Mouse (Mus musculus) CD4-positive helper T cell, adult 2 months (primary cell): ENCODE data around the gene Cnot11.
A peak's percentile ranks its signal among the peaks of the same experiment; 100 is the strongest.

ENCODE experiments used
- DNase-seq: peaks from one replicate; pipeline ENCODE4 v3.0.0-alpha.2; 2012; ENCODE audit warnings: low read depth, missing footprints, low spot score

Cnot11 gene

DNA sequence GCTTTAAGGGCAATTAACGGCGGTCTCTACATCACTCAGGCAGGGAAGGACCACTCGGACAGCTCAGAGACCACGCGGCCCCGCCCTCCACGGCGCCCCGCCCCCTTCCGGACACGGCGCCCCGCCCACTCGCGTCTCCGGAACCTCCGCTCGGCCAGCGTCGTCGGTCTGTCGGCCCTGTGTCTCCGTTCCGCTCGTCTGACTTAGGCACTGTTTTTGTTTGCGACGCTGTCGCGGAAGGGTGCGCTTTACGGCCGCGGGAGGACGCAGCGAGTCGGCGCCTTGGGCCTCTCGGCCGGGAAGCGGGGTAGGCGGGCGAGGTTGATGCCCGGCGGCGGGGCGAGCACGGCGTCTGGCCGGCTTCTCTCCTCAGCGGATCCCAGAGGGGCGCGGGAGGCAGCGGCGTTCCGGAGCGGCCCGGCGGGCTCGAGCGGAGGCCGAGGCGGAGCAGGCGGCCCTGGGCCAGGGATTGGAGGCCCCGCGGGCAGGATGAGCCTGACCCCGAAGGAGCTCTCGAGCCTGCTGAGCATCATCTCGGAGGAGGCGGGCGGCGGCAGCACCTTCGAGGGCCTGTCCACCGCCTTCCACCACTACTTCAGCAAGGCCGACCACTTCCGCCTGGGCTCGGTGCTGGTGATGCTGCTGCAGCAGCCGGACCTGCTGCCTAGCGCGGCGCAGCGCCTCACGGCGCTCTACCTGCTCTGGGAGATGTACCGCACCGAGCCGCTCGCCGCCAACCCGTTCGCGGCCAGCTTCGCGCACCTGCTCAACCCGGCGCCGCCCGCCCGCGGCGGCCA lies 921 bp downstream of the Cnot11 start:
- DNase-seq, result peak; percentile 98

DNA sequence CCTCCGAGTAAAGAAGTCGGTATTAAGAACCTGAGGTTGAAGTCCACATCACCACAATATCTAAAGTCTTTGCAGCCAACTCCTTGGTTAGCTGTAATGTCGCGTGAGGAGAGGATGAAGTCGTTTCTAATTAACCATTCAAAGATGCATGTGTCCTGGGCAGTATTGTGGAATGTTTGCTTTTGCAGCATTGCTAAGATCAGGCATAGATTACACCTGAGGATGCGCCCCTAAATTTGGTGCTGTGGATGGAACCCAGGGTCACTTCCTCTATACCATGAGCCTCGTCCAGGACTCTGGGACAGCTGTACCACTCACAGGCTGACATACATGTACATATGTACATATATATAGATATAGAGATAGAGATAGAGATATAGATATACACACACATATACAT lies 1.9 kb downstream of the Cnot11 start:
- no peak for DNase-seq

DNA sequence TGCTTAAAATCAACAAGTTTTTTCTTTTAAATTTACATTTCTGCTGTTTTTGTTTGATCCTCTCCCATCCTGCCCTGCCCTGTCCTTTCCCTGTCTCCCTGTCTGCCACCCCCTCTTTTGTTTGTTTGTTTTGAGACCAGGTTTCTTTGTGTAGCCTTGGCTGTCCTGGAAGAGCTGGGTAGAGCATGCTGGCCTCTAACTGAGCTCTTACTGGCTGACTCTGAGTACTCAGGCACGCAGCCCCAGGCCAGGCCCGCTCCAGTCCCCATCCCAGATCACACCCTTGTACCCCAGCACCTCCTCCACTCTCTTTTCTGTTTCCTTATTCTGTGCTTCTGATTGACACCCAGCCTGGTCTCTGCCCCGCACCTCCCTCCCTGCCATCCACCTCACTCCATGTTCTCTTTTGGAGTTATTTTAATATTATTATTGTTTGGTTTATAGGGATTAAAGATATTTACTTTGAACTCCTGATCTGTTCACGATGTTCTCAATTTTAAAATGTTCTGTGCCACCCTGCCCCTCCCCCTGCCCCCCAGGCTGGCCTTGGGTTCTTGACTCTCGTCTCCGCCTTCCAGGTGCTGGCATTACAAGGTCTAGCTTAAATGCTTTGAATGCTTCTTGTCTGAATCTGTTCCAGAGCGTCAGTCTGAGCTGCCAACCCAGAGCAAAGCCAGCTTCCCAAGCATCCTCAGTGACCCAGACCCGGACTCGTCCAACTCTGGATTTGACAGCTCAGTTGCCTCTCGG lies 3.0 kb downstream of the Cnot11 start:
- no peak for DNase-seq

DNA sequence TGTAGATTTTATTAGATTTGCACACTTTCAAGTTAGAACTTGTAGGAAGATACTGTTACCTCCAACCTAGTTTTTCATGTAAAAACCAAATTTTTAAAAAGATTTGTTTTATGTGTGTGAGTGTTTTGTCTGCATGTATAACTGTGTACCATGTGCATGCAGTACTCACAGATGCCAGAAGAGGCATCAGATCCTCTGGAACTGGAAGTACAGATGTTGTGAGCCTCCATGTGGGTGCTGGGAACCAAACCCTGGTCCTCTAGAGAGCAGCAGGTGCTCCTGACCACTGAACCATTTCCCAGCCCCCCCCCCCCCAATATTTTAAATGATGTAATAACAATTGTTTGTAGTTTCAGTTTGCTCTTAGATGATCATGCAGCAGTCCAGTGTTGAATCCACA lies 5.8 kb downstream of the Cnot11 start:
- no peak for DNase-seq

DNA sequence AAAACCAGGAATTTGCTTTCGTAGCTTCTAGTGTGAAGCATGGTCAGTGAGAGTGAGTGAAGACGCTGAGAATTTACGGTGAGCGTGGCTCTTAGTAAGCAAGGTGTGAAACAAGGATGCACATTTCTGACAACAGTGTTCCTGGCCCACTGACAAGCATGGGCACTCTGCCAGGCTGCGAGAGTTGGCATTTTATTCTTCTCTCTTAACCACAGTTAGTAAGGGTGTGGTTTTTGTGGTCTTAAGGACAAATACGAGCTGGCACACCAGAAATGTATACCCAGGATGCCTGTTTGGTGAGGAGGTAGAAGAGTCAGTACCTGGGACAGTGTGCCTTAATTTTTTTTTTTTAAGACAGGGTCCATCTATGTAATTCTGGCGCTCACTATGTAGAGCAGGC lies 10.8 kb downstream of the Cnot11 start:
- peak; percentile 28 for DNase-seq

DNA sequence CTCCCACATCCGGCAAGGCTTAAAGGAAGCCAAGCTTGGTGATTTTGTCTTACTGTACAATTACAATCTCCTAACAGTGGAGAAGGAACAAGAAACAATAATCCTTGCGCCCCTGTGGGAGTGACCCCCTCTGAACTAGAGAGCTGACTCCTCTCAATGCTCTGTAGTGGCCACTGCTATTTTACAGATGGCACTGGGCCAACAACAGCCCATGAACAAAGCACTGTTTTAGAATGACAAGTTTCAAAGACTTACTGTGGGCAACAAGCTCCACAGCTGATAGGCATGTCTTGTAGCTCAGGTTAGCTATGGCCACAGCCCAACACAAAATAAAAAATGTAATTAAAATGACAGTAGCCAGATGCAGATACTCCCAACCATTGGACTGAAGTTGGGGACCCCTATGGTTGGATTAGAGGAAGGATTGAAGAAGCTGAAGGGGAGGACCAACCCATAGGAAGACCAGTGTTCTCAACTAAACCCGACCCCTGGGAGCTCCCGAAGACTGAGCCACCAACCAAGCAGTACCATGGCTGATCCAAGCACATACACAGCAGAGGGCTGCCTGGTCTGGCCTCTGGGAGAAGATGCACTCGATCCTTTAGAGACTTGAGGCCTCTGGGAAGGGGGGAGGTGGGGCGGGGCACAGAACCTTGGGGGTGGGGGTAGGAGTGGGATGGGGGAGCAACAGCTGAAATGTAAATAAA lies 11.5 kb downstream of the Cnot11 start:
- no peak for DNase-seq

DNA sequence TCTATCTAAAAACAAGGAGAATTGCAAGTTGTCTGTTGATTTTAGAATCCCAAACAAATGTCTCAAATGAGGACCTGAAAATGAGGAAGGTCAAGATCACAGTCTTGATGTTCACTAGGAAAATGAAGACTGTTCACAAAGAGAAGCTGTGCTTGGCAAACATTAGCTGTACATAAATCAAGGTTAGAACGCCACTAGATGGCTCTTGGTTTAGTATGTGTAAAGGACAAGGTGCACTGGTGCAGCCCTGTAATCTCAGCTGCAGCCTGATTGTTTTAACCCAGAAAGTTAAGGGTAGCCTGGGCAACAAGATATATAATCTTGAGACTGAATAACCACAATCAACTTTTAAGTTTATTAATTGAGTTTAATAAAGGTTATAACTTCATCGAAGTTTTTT lies 12.4 kb downstream of the Cnot11 start:
- DNase-seq, result no peak

DNA sequence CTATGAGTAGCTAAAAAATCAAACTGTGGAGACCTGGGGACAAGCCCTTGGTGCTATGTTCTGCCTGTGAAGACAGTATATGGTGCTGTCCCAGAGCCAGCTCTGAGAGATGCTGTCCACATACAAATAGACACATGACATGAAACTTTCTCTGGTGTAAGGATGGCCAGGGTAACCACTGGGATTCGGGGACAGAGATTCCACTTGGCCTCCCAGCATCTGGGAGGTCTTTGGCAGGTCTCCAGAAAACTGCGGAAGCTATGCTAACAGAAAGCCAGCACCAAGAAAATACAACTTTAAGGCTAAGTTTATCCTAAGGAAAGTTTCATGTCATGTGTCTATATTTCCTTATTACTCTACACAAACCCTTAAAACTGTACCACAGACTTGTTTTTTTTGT lies 15.0 kb downstream of the Cnot11 start:
- no peak for DNase-seq

DNA sequence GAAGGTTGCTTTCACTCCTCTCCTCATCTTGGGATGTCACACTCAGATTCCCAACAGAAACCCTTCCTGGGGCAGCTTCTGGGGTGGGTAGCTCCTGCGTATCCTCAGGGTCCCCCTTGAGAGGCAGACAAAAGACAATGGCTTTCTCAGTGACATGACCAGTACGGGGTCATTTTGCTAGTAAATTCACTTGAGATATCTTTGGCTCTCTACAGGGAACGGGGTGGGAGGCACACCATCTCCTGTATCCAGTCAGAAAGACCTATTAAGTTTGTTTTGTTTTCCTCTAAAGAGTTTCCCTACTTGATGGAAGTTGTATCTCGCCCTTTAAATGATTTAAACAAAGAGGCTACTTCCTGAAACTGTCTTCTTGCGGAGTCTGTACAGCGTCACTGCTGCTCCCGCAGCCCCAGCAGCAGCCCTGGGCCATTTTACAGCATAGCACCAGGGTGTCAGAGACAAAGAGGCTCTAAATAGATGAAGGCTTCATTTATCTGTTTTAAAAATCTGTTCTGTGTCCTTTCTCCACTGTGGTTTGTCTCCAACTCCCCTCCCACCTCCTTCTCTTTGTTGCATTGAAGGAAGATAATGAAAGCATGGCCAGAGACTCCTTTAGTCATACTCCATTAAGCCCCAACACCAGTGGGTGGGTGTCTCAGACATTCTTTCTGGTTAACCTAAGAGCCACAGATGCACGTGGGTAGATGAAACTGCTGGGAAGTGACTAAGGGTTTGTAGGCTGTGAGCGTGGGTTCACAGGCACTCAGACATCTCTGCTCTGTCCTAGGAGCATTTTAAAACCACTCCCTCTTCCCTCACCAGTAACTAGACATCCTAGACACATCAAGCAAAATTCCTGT lies 21.0 kb downstream of the Cnot11 start:
- peak; percentile 69 for DNase-seq

DNA sequence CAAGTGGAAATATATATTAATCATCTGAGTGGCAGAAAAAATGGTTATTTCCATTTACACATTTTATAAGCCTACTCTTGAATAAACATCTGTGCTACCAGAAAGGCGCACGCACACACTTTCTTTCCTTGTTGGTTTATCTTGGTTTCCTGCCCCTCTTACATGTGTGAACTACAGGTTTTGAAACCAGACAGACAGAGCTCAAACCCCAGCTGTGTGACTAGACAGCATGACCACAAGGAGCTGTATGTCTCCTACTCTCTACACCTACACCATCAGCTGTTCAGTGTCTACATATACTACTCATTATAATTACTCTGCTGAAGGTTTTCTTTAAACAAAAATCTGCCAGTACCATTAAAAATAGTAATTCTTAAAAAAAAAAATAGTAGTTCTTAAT lies 24.2 kb downstream of the Cnot11 start:
- peak; percentile 73 for DNase-seq

DNA sequence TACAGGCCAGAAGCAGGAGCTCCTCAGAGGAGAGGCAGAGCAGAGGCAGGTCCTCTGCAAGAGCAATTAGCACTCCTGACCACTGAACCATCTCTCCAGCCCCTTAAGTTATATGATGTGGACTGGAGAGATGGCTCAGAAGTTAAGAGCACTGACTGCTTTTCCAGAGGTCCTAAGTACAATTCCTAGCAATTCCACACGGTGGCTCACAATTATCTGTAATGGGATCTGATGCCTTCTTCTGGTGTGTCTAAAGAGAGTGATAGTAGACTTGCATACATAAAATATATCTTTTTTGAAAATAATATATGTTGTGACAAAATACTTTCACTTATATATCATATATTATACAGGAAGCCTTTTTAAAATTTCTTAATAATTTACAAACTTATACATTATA lies 27.1 kb downstream of the Cnot11 start:
- DNase-seq, result no peak

DNA sequence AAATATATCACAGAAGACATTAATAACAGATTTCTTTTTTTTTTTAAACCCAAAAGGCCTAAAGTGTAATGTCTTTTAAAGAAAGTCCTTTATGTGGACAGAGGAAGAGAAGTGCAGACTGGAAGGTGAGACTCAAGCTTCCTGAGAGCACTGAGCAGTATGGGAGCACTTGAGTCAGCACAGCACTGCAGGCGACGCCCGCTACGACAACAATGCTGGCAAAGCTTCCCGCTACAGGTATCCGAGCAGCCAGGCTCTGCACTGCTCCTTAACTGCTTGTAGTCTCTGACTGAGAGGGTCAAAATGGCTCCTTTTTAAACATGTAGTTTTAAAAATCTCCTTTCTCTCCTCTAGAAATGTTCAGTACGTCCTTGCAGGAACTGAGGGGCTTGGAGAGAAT lies 28.4 kb downstream of the Cnot11 start:
- DNase-seq, result no peak

DNA sequence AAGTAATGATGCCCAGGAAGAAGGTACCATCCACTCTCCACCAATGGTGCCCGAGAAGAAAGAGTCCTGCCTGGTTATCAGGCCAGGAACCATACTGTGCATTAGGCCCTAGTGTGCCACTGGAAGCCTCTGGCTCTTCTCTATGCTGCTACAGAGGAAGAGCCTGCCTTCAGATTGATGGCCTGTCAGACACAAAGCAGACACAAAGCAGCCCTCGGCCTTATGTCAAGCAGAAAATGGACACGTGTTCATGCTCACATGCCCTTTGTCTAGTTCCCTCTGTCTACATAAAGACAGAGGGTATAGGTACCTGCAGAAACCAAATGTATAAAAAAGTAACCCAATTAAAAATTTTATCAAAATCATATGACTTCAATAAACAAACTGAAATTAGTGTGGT lies 29.8 kb downstream of the Cnot11 start:
- no peak for DNase-seq

DNA sequence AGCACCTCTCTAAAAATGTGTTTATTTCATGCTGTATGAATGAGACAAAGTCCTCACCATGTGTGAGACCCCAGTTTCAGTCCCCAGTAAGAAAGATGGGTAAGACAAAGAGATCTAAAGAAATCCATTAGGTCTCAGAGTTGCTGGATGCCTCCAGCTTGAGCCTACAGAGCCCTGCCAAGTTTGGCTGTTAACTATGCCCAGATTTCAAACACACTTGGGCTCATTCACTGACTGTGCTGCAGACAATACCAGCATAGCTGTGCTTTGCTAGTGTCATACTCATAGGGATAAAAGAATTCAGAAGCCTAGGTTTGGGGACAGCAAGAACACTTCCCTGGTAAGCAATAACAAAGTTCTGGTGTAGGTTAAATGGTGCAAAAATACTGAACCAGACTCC lies 33.3 kb downstream of the Cnot11 start:
- no peak for DNase-seq

DNA sequence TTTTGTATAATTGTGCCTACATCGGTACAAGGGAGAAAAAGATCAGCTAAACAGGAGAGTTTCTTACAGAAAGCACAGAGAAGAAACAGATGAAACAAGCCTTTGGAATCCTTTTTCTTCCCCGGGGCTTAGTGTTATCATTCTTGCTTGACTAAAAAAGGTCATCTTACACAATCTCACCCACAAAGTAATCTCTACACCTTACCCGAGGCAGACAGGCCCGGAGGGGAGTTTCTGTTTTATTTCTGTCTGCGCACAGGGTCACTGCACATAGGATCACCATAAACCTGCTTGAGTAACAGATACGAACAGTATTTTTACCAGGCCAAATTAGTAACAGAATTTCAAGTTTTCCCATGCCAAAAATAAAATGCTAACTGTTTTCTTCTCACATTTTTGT lies 36.9 kb downstream of the Cnot11 start:
- DNase-seq, result peak; percentile 16

DNA sequence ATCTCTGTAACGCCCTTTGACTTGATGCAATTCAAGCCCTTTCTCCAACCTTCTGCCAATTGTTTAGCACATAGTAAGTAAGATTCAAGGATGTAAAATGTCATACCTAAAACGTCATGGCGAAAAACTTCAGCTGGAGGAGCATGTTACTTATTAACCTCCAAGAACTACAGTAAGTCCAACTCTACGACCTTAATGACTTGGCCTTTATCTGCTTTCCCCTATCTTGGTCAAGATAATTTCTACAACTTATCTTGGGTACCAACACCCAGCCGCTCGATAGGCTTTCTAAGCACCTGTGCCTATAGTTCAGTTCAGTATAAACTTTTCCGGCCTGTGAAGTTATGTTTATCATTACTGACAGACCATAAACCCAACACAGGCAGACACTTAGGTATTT lies 39.1 kb downstream of the Cnot11 start:
- no peak for DNase-seq

DNA sequence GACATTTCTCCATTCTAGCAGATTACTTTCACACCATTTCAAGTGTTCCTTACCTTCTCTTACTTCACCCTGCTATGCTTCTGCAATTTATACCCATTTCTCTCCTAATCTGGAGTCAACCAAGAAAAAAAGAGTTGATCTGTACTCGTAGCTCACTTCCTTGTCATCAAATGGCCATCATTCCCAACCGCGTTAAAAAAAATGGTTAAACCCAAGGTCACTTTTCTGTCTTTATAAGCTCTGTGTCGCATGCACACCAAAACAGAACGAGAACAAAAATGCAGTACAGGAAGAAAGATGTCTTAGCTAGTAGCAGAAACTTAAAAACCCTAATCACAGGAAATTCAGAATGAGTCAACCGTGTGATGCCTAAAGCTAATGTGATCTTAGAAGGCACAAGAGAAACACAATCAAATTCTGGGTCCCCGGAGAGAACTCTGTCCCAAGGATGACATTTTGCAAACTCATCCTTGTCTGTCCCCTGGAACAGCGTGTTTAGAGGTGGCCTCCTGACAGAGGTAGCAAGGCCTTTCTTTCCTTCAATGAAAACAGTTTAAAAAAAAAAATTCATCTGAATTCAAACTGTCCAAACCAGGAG lies 41.1 kb downstream of the Cnot11 start:
- peak; percentile 49 for DNase-seq

DNA sequence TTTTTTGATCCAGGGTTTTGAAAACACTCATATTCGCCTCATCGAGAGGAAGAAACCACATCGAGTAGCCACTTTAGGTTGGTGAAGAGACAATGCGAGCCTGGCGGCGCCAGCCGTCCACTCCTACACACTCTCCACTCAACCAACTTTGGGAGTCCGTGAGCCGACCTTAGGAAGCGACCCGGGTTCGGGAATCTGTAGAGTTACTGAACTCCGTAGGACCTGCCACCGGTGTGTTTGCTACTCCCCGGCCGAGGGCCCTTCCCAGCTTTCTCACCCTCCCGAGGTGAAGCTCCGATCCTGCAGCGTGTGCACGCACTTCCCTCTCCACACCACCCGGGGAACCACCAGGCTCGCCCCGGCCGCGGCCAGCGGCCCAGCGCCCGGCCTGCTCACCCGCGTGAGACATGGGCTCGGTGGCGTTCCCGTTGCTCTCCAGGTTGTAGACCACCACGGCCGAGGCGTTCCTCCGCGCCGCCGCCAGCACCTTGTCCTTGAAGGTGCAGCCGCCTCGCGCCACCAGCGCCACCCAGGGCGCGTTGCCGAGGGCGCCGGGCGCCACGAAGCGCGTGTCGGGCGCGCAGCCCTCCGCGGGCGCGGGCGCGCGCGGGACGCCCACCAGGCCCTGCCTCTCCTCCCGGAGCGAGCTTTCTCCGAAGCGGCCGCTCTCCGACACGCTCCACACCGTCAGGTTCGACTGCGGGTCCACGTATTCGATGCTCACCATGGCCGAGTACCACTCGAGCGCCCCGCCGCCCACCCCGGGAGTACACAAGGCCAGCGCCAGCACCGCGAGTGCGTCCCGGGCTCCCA lies 41.8 kb downstream of the Cnot11 start:
- DNase-seq, result peak; percentile 77

DNA sequence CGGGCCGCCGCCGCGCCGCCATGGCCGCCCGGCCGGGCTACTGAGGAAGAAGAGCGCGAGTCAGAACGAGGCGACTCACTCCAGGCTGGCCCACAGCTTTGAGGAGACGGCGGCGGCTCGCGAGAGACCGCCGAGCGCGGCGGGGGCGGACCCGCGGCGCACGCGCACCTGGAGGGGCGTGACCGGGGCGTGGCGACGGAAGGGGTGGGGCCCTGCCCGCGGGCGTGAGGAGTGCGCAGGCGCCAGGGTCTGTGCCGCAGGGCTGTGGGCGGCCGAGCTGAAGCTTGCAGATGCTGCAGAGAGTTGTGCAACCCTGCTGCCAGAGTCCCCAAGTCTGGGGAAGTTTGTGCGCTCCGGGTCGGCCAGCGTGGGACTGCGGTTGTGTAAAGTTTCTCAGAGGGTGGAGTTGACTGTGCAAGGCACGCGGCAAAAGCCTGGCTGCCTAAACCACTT lies 42.5 kb downstream of the Cnot11 start, which contains the start of gene Rnf149:
Rnf149 (minus strand) TSS at position 153 of the 453 bp plus-strand sequence.
- DNase-seq, result peak; percentile 94

DNA sequence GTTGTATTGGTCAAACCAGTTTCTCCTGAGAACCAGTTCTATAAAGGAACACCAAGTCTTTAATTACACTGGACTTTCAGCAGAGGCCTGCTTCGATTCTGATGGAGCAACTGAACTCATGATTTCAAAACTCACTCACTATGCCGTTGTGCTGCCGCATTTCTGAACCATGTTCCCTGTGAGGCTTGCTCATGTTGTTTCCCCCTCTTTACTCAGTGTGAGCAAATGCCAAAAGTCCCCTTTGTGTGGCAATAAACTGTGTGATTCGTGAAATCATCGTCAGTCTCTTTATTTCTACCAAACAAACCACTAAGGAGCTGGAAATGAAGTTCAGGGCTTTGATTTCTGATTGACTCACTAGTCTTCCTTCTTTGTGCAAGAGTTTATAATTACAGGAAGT lies 43.7 kb downstream of the Cnot11 start:
- peak; percentile 35 for DNase-seq
